Mouse (Mus musculus) midbrain, embryonic 11.5 days (tissue): ENCODE data around the gene Oca2. TPM values are rescaled to one million over a fixed set of nuclear protein-coding genes. Genes with fewer than 3 reads are reported as not detected.

ENCODE experiments used
- ATAC-seq: fragments of 200-750 bp; cut with Nextera tagmentation; 2 replicates; pipeline ENCODE4 v1.8.0; 2017; ENCODE audit warnings: moderate TSS enrichment, moderate library complexity; ENCODE audit not compliant: low FRiP score
- DNase-seq: peaks from one replicate; pipeline ENCODE4 v3.0.0; 2015; ENCODE audit warnings: low spot score; ENCODE audit errors: missing footprints
- H3K27ac ChIP-seq: fragments of 300-500 bp; sonication (generic); 2 replicates; pipeline ENCODE4 v1.5.1; 2014; ENCODE audit warnings: low read depth, low read length
- H3K27me3 ChIP-seq: fragments of 300-500 bp; sonication (generic); 2 replicates; pipeline ENCODE4 v1.6.1; 2014; ENCODE audit warnings: mild to moderate bottlenecking, low read length, moderate library complexity, mixed read lengths; ENCODE audit not compliant: control insufficient read depth, insufficient read depth
- H3K36me3 ChIP-seq: fragments of 300-500 bp; sonication (generic); 2 replicates; pipeline ENCODE4 v1.6.1; 2014; ENCODE audit warnings: mild to moderate bottlenecking, low read length, moderate library complexity, mixed read lengths; ENCODE audit not compliant: control insufficient read depth, insufficient read depth
- H3K4me1 ChIP-seq: fragments of 300-500 bp; sonication (generic); 2 replicates; pipeline ENCODE4 v1.6.1; 2014; ENCODE audit warnings: low read length; ENCODE audit not compliant: control insufficient read depth, insufficient read depth
- H3K4me2 ChIP-seq: fragments of 300-500 bp; sonication (generic); 2 replicates; pipeline ENCODE4 v1.6.1; 2014; ENCODE audit warnings: mild to moderate bottlenecking, moderate library complexity
- H3K4me3 ChIP-seq: fragments of 300-500 bp; sonication (generic); 2 replicates; pipeline ENCODE4 v1.5.1; 2014; ENCODE audit warnings: low read depth, low read length
- H3K9ac ChIP-seq: fragments of 300-500 bp; sonication (generic); 2 replicates; pipeline ENCODE4 v1.6.1; 2014; ENCODE audit warnings: low read length
- H3K9me3 ChIP-seq: fragments of 300-500 bp; sonication (generic); 2 replicates; pipeline ENCODE4 v1.6.1; 2016; ENCODE audit warnings: low read length; ENCODE audit not compliant: control insufficient read depth
- WGBS: fragments of 180-500 bp; shearing (Covaris S2); extraction: QIAGEN DNeasy Blood & Tissue Kit; methylation state at CpG from one replicate; pipeline ENCODE4 v1.1.7; 2014; 5-methylcytosine and 5-hydroxymethylcytosine counted together
- polyA plus RNA-seq: library from polyadenylated mRNA; unstranded; fragments of >200 nt; fragmentation: Nextera tagmentation; extraction: Ambion mirVana; gene quantifications from 2 replicates; pipeline ENCODE4 v1.2.1, GENCODE M21; 2014

Gene Oca2
- polyA plus RNA-seq, 1 experiment from 2014 or later = 0.23 TPM

DNA sequence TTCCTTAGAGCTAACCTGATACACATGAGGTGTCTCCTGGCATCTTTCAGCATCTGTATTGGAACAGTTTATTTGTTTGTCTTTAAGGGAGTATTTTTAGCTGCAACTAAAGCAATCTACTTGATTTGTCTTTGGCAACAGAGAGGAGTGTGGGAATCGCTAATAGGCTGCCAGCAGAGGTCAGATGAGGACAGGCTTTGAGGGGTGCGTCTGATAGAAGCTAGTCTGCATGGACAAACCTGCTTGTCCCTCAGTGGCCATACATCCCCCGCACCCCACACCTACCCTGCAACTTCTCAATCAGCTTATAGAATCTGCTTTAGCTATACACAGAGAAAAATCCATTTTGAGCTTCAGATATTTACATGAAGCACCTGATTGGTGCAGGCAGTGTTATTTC, 109.0 kb downstream of the Oca2 start:
- WGBS = 60% methylated on average over 3 of the region's 3 CpGs
- no peak for DNase-seq
- no peak for ATAC-seq
- Histone ChIP-seq H3K9me3 (no peaks in the 10 kb centered on the region), H3K27me3 (no peaks in the 10 kb centered on the region), H3K4me1 (no peaks in the 10 kb centered on the region), H3K27ac (no peak overlapping the region), H3K9ac (no peak overlapping the region), H3K4me3 (no peak overlapping the region), H3K4me2 (no peak overlapping the region), H3K36me3 (no peaks in the 10 kb centered on the region)

DNA sequence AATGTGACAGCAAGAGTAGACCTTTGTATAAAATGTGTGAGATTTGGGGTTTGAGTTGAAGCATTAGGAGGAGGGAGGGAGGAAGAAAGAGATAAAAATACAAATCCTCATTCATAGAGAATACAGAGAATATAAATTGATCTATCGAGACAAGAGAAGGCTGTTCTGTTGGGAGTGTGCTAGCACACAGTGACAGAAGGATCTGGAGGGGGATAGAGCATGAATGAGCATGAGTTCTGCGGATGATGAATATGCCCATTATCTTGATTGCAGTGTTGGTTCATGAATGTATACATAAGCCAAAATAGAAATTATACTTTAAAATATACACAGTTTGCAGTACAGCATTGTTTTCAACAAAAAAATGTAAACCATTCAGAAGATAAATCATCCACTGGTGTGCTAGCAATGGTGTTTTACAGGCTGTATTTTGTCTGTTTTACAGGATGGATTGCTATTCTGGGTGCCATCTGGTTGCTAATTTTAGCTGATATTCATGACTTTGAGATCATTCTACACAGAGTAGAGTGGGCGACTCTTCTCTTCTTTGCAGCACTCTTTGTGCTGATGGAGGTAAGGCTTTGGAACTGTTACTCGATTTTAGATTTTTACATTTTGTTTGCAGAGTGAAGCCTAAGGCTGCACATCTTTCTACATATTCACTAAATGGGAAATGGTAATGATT, 117.2 kb downstream of the Oca2 start:
- no peaks in the 10 kb centered on the region for H3K9me3 ChIP-seq
- H3K4me1 ChIP-seq = no peaks in the 10 kb centered on the region
- ATAC-seq (no peak), DNase-seq (no peak)
- H3K36me3 ChIP-seq = no peaks in the 10 kb centered on the region
- H3K27me3 ChIP-seq = no peaks in the 10 kb centered on the region
- WGBS = 90% methylated on average over 4 of the region's 4 CpGs
- H3K27ac ChIP-seq = no peak overlapping the region
- H3K9ac ChIP-seq = no peak overlapping the region
- no peak overlapping the region for H3K4me2 ChIP-seq
- no peak overlapping the region for H3K4me3 ChIP-seq

DNA sequence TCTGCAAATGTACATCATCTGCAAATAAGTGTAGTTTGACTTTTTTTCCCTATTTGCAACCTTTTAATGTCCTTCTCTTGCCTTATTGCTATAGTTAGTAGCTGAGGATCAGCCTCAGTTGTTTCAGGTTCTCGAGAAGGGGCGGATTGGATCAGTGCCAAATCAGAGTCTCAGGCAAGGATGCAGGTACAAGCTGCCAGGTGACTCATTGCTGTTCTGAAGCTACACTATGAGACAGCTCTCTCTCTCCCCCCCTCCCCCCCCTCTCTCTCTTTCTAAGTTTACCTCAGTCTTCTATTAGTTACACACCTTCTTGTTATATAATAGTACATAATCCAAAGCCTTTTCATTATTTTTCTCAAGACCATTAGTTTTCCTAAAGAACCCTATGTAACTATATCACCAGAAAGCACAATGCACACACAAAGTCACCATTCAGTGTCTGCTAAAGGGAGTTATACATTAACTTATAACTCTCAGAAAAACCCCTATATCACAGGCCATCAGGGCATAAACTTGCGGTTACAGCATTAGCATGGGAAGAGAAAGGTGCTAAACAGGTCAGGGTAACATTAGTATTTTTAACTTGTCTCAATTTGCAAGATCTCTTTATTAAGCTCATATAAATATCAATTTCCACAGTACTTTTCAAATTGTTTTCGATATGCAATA, 142.3 kb downstream of the Oca2 start:
- no peak for DNase-seq
- H3K27me3 ChIP-seq = no peaks in the 10 kb centered on the region
- H3K36me3 ChIP-seq = no peaks in the 10 kb centered on the region
- no peaks in the 10 kb centered on the region for H3K4me1 ChIP-seq
- WGBS = 93% methylated on average over 4 of the region's 4 CpGs
- H3K9me3 ChIP-seq = no peaks in the 10 kb centered on the region
- no peak for ATAC-seq
- no peak overlapping the region for H3K9ac ChIP-seq
- no peak overlapping the region for H3K4me3 ChIP-seq
- H3K27ac ChIP-seq = no peak overlapping the region
- H3K4me2 ChIP-seq = no peak overlapping the region

DNA sequence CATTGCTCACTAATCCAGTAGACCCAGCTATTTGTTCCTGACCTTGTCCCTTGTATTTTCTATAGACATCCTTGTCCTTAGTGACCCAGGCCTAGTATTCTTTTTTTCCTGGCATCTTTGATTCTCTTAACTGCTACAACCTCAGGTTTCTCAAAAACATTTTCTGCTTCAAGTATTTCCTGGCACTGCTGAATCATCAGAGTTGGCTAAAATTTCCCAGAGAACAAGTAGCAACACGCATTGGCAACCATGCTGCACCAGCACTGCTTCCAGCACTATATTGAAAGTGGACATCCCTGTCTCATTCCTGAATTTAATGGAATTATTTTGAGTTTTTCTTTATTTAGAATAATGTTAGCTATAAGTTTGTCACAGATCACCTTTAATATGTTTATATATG, 143.1 kb downstream of the Oca2 start:
- Histone ChIP-seq H3K9me3 (no peaks in the 10 kb centered on the region), H3K4me3 (no peak overlapping the region), H3K4me2 (no peak overlapping the region), H3K36me3 (no peaks in the 10 kb centered on the region), H3K27ac (no peak overlapping the region), H3K27me3 (no peaks in the 10 kb centered on the region), H3K4me1 (no peaks in the 10 kb centered on the region), H3K9ac (no peak overlapping the region)
- DNase-seq (no peak), ATAC-seq (no peak)
- WGBS = 74% methylated on average over 1 of the region's 1 CpGs

DNA sequence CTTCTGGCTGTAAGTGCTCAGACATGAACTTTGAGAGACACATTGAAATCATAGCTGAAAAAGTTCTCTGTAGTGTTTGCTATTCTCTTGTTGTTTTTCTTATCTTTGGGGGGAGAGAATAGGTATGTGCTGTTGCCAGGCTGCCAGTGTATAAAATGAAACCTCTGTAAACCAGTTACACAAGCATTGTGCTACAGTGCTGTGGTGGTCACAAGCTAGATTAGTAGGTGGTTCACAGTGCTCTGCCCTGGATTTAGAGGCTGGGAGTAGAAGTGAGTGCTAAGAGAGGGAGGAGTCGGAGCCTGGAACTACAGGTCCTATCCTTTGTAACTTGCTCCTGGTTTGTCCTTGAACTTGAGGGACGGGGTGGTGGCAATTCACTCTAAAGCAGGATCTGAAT, 148.7 kb downstream of the Oca2 start:
- Histone ChIP-seq H3K4me3 (no peak overlapping the region), H3K9me3 (no peaks in the 10 kb centered on the region), H3K9ac (no peak overlapping the region), H3K36me3 (no peaks in the 10 kb centered on the region), H3K27me3 (no peaks in the 10 kb centered on the region), H3K4me1 (no peaks in the 10 kb centered on the region), H3K4me2 (no peak overlapping the region), H3K27ac (no peak overlapping the region)
- 75% methylated on average over 2 of the region's 2 CpGs for WGBS
- ATAC-seq (no peak), DNase-seq (no peak)

DNA sequence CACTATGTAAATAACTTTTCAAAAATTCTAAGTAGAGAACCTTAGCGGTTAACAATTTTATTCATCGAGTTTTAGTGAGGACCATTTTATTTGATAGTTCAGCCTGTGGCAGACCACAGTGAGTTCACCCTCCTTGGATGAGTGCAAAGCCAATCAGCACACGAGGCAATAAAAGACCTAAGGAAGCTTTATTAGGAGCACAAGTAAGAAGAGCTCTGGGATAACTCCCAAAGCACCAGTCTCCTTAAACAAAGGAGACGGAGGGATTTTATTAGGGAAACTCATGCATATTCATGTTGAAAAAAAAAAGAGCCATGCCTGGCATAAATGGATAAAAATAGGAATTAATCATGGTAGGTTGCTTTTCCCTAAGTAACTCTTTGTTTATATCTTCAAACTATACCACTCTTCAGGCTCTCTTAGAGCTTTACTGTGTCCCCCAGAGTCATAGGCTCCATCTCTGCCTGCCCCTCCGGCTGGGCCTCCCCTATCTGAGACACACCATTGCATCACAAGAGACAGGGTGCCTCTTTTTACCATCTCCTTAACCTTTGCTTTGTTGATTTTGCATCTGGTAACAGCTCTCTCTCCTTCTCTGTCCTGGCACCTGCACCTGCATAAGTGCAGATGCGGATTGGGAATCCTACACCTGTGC, 178.7 kb downstream of the Oca2 start:
- no peak overlapping the region for H3K4me2 ChIP-seq
- ATAC-seq (peak; percentile 64; the same call in 1 of the 2 replicates), DNase-seq (no peak)
- WGBS = 56% methylated on average over 6 of the region's 6 CpGs
- no peaks in the 10 kb centered on the region for H3K27me3 ChIP-seq
- no peak overlapping the region for H3K9ac ChIP-seq
- no peaks in the 10 kb centered on the region for H3K9me3 ChIP-seq
- H3K4me1 ChIP-seq = no peaks in the 10 kb centered on the region
- no peaks in the 10 kb centered on the region for H3K36me3 ChIP-seq
- no peak overlapping the region for H3K27ac ChIP-seq
- H3K4me3 ChIP-seq = no peak overlapping the region

DNA sequence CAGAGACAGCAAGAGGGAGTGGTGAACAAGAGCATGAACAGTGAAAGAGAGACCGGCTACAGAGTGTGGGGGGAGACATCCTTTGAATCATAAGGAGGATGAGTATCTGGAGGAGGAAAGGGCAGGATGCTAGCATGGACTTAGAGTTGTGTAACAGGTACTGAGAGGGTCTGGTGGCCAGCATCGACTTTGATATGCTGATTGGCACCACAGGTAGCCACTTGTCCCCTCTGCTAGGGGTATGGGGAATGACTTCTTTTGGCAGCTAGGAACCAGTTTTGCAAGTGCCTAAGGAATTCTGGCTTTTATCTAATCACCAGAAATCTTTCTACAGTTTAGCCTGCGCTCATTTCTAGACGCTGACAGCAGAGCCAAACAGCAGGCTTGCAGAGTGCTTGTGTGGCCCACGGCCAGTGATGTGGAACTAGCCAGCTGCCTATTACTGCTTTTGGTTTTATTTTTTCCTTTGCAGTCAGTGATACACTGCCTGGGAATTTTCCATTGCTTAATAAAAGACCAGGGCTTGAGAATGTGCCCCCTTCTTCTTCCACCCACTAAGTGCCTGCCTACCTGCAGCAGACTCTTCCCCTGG, 179.8 kb downstream of the Oca2 start:
- H3K4me2 ChIP-seq = no peak overlapping the region
- no peak overlapping the region for H3K27ac ChIP-seq
- H3K4me1 ChIP-seq = no peaks in the 10 kb centered on the region
- DNase-seq = no peak
- H3K27me3 ChIP-seq = no peaks in the 10 kb centered on the region
- no peaks in the 10 kb centered on the region for H3K9me3 ChIP-seq
- no peak for ATAC-seq
- H3K4me3 ChIP-seq = no peak overlapping the region
- 40% methylated on average over 5 of the region's 5 CpGs for WGBS
- no peak overlapping the region for H3K9ac ChIP-seq
- no peaks in the 10 kb centered on the region for H3K36me3 ChIP-seq

DNA sequence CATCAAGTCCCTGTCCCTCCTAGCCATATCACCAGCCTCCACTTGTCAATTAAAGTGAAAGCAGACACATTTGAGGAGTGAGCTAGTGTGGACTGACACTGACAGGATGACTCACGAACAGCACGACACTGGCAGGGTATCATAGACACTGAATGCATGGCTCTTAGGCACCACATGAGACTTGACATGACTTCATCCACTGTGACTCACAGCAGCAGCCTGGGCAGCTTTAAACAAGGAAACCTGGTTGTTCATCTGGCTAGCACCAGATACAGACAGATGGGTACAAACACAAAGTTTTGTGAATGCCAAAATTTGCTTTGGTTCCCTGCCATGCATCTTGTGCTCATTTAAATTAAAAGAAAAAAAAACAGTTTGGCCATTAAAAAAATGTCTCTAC, 182.4 kb downstream of the Oca2 start:
- Histone ChIP-seq H3K9ac (no peak overlapping the region), H3K27ac (no peak overlapping the region), H3K4me1 (no peaks in the 10 kb centered on the region), H3K4me3 (no peak overlapping the region), H3K27me3 (no peaks in the 10 kb centered on the region), H3K36me3 (no peaks in the 10 kb centered on the region), H3K9me3 (no peaks in the 10 kb centered on the region), H3K4me2 (no peak overlapping the region)
- WGBS = 81% methylated on average over 2 of the region's 2 CpGs
- DNase-seq = no peak
- ATAC-seq = no peak

DNA sequence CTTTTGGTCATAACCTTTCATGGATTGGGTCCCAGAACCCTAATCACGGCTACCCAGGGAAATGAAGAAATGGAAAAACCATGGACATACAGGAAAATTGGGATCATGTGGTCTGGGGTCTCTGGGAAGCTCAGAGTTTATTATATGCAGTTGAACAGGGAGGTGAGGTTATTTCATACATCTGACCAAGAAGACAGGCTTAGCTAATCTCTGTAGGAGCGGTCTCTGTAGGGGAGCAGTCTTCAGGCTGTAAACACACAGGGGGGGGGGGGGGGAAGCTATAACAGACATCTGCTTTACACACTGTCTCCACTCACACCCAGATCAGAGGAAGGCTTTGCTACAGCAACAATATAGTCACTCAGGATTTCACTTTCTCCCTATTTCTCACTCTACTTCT, 184.0 kb downstream of the Oca2 start:
- Histone ChIP-seq H3K36me3 (no peaks in the 10 kb centered on the region), H3K27ac (no peak overlapping the region), H3K4me1 (no peaks in the 10 kb centered on the region), H3K27me3 (no peaks in the 10 kb centered on the region), H3K4me2 (no peak overlapping the region), H3K4me3 (no peak overlapping the region), H3K9ac (no peak overlapping the region), H3K9me3 (no peaks in the 10 kb centered on the region)
- DNase-seq (no peak), ATAC-seq (0 out of 2 replicates have a peak, but pooled peaks have one; percentile 27)
- WGBS = 90% methylated on average over 2 of the region's 2 CpGs
